Mouse (Mus musculus) thymus, adult 2 months (tissue): ENCODE results near the gene Prkce. TPM values are rescaled to one million over a fixed set of nuclear protein-coding genes. Genes with fewer than 3 reads are reported as not detected.

ENCODE experiments used
- DNase-seq: peaks from one replicate; pipeline ENCODE4 v3.0.0; 2021
- H3K27ac ChIP-seq: fragments of 200-500 bp; 2 replicates; pipeline ENCODE4 v1.5.1; 2012; ENCODE audit warnings: low read length, control low read depth; ENCODE audit not compliant: control insufficient read depth, insufficient read depth
- H3K27me3 ChIP-seq: fragments of 200-500 bp; 2 replicates; pipeline ENCODE4 v1.6.1; 2012; ENCODE audit warnings: mild to moderate bottlenecking, low read length, moderate library complexity, mixed read lengths; ENCODE audit not compliant: control insufficient read depth, insufficient read depth
- H3K36me3 ChIP-seq: fragments of 200-500 bp; 2 replicates; pipeline ENCODE4 v1.6.1; 2012; ENCODE audit warnings: mild to moderate bottlenecking, low read length, moderate library complexity; ENCODE audit not compliant: control insufficient read depth, insufficient read depth
- H3K4me1 ChIP-seq: fragments of 200-500 bp; replicated peaks from 2 replicates; pipeline ENCODE4 v1.6.1; 2012; ENCODE audit warnings: low read length; ENCODE audit not compliant: control insufficient read depth, insufficient read depth
- H3K4me3 ChIP-seq: fragments of 200-500 bp; 2 replicates; pipeline ENCODE4 v1.5.1; 2012; ENCODE audit warnings: mild to moderate bottlenecking, low read length, control low read depth, moderate library complexity; ENCODE audit not compliant: control insufficient read depth, insufficient read depth
- CTCF ChIP-seq: fragments of 200-500 bp; IDR thresholded peaks from 2 replicates; pipeline ENCODE4 v1.5.1; 2012; ENCODE audit warnings: mild to moderate bottlenecking, control low read depth, low read length, moderate library complexity, borderline replicate concordance; ENCODE audit not compliant: control insufficient read depth, poor library complexity, insufficient read depth; ENCODE audit errors: extremely low read depth
- POLR2A ChIP-seq: fragments of 200-500 bp; IDR thresholded peaks from 2 replicates; pipeline ENCODE4 v1.6.1; 2012; ENCODE audit warnings: mild to moderate bottlenecking, low read length, control low read depth, moderate library complexity; ENCODE audit not compliant: control insufficient read depth, poor library complexity, insufficient read depth; ENCODE audit errors: extremely low read depth
- WGBS: fragments of 180-500 bp; shearing (Covaris S2); methylation state at CpG from one replicate; pipeline ENCODE4 v1.1.7; 2018; 5-methylcytosine and 5-hydroxymethylcytosine counted together
- polyA plus RNA-seq: library from polyadenylated mRNA; depleted of rRNA; stranded (reverse); fragments of >200 nt; gene quantifications from 2 replicates; pipeline ENCODE4 v1.2.3, GENCODE M21; 2012

The Prkce gene
- polyA plus RNA-seq, 1 experiment: 1.6 TPM

DNA sequence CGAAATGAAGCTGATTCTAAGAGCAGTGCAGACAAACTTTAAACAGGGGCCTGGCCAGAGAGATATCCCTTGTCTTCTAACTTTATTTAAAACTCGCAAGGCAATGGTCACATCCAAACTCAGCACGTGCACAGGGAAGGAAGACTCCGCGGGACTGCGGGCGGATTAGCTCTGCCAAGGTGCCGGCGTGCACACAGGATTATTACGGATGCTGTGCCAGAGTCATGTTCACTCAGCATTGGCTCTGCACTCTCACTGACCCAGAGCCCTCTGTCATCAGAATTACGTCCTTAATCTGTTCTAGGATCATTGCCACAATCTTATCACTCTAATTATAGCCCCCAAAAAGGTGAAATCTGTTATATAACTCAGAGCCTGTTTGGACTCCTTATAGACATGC is 353.7 kb downstream of the Prkce start:
- TF ChIP-seq POLR2A: no peak
- no peak for TF ChIP-seq CTCF

DNA sequence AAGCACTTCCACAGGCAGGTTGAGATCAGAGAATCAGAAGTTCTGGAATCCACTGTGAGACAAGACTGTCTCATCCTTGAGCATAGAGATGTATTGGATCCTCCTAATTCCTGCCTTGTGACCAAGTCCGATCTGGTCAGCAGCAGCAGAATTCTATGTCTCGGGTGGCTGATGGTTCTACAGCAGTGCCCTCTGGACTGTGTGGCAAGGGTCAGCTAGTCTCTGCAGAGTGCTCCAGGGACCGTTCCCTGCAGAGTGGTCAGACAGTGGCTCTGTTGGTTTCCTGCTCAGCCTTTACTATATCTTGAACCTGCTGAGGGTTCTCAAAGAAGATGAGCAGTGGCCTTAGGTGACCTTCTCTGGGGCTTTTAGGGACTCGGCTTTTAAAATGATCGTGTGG is 355.1 kb downstream of the Prkce start:
- H3K27ac ChIP-seq: no peak overlapping the region
- TF ChIP-seq POLR2A (no peak), CTCF (no peak)
- DNase-seq: no peak
- H3K36me3 ChIP-seq: no peaks in the 10 kb centered on the region
- no peaks in the 10 kb centered on the region for H3K4me1 ChIP-seq
- no peaks in the 10 kb centered on the region for H3K27me3 ChIP-seq
- no peak overlapping the region for H3K4me3 ChIP-seq
- WGBS: 96% methylated on average over 5 of the region's 5 CpGs

More for the DNA sequence above, 353.7 kb downstream of the Prkce start:
- H3K27ac ChIP-seq: no peak overlapping the region
- no peak for DNase-seq
- 96% methylated on average over 11 of the region's 11 CpGs for WGBS
- no peak overlapping the region for H3K4me3 ChIP-seq
- H3K4me1 ChIP-seq: no peaks in the 10 kb centered on the region
- H3K27me3 ChIP-seq: no peaks in the 10 kb centered on the region
- no peaks in the 10 kb centered on the region for H3K36me3 ChIP-seq

DNA sequence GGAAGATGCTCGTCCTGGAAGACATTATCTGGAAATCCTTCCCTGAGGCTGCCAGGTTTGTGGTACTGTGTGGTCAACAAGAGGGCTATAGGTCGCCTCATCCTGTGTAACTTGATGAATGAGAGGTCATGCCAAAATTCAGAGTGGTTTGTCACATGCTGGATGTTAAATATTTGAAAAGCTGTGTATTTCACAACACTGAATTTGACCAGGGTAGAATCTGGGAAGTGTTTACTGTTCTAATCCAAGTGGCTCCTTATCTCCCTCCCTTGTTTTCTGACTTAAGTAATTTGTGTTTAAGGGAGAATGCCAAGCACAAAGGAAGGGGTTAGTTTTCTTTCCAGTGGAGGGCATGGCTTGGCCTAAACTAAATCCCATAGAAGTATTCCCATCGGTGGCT is 355.8 kb downstream of the Prkce start:
- H3K4me3 ChIP-seq: no peak overlapping the region
- no peaks in the 10 kb centered on the region for H3K36me3 ChIP-seq
- H3K4me1 ChIP-seq: no peaks in the 10 kb centered on the region
- 92% methylated on average over 3 of the region's 3 CpGs for WGBS
- no peak for DNase-seq
- H3K27ac ChIP-seq: no peak overlapping the region
- TF ChIP-seq POLR2A: no peak
- TF ChIP-seq CTCF: no peak
- H3K27me3 ChIP-seq: no peaks in the 10 kb centered on the region

DNA sequence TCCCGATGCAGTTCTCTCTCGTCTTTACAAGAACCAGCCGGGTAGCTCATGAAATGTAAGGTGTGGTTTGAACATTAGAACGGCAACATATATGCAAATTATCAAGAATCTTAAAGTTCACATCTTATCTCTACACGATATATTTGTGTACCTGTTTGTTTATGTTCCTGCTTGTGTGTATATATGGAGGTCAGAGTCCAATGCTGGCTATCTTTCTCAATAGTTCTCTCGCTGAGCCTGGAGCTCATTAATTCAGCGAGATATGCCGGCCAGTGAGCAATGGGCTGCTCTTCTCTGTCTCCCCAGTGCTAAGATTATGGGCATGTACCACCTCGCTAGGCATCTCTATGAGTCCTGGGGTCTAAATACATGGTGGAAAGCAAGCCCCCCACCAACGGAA is 356.3 kb downstream of the Prkce start:
- H3K27ac ChIP-seq: no peak overlapping the region
- WGBS: 97% methylated on average over 10 of the region's 10 CpGs

DNA sequence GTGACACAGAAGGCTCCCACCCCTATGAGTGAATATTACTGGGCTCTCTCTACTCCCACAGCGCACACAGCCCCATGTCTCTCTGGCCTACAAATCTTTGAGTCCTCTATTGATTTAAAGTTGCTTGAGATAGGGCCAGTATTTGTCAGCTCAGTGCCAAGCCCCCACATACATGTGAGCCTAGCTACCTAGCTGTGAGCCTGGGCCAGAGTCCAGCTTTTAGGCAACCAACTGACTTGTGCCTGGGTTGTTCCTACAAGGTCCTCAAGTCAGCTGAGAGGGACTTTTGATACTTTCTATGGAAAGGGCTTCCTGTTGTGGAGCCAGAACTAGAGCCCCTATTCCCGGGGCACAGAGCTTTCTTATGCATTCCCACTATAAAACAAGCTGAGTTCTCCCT is 357.5 kb downstream of the Prkce start:
- WGBS: 94% methylated on average over 2 of the region's 2 CpGs
- TF ChIP-seq POLR2A (no peak), CTCF (no peak)
- Histone ChIP-seq H3K36me3 (no peaks in the 10 kb centered on the region), H3K4me1 (no peaks in the 10 kb centered on the region), H3K4me3 (no peak overlapping the region), H3K27ac (no peak overlapping the region), H3K27me3 (no peaks in the 10 kb centered on the region)
- no peak for DNase-seq

More for the DNA sequence above, 356.3 kb downstream of the Prkce start:
- no peak for TF ChIP-seq CTCF
- TF ChIP-seq POLR2A: no peak
- Histone ChIP-seq H3K27me3 (no peaks in the 10 kb centered on the region), H3K4me3 (no peak overlapping the region), H3K4me1 (no peaks in the 10 kb centered on the region), H3K36me3 (no peaks in the 10 kb centered on the region)
- DNase-seq: no peak

- no peak overlapping the region for H3K27ac ChIP-seq
- no peak for TF ChIP-seq CTCF
- TF ChIP-seq POLR2A: no peak
- no peaks in the 10 kb centered on the region for H3K36me3 ChIP-seq
- no peaks in the 10 kb centered on the region for H3K4me1 ChIP-seq
- no peaks in the 10 kb centered on the region for H3K27me3 ChIP-seq
- H3K4me3 ChIP-seq: no peak overlapping the region
- DNase-seq: no peak
- 94% methylated on average over 7 of the region's 7 CpGs for WGBS
Observed at GRCm38 (mm10) chr17:86526016-86526415, 358.4 kb downstream of the Prkce start.

GRCm38 (mm10) chr17:86527298-86527697 is 359.7 kb downstream of the Prkce start:
- 33% methylated on average over 5 of the region's 5 CpGs for WGBS
- Histone ChIP-seq H3K36me3 (no peaks in the 10 kb centered on the region), H3K27me3 (no peaks in the 10 kb centered on the region), H3K4me3 (no peak overlapping the region), H3K4me1 (no peaks in the 10 kb centered on the region), H3K27ac (no peak overlapping the region)
- no peak for DNase-seq
- TF ChIP-seq CTCF (no peak), POLR2A (no peak)
